Mouse (Mus musculus) neural tube, embryonic 12.5 days (tissue): ENCODE measurements at regions not wholly inside any gene's neighbourhood (a gene's known extent, or its start where the extent isn't known, plus 50 kb on each side); places are given as distances from the start of the nearest gene placed in this dataset.

Experiments
- ATAC-seq: fragments of 200-750 bp; cut with Nextera tagmentation; 2 replicates; pipeline ENCODE4 v1.8.0; 2017; ENCODE audit warnings: low read depth, mild to moderate bottlenecking, moderate TSS enrichment, moderate library complexity; ENCODE audit not compliant: low FRiP score
- H3K27ac ChIP-seq: fragments of 300-500 bp; sonication (generic); 2 replicates; pipeline ENCODE4 v1.5.1; 2016
- H3K27me3 ChIP-seq: fragments of 300-500 bp; sonication (generic); replicated peaks from 2 replicates; pipeline ENCODE4 v1.6.1; 2016; ENCODE audit warnings: mild to moderate bottlenecking
- H3K36me3 ChIP-seq: fragments of 300-500 bp; sonication (generic); 2 replicates; pipeline ENCODE4 v1.6.1; 2016; ENCODE audit warnings: mild to moderate bottlenecking
- H3K4me1 ChIP-seq: fragments of 300-500 bp; sonication (generic); 2 replicates; pipeline ENCODE4 v1.6.1; 2016
- H3K4me2 ChIP-seq: fragments of 300-500 bp; sonication (generic); replicated peaks from 2 replicates; pipeline ENCODE4 v1.6.1; 2016; ENCODE audit warnings: mild to moderate bottlenecking
- H3K4me3 ChIP-seq: fragments of 300-500 bp; sonication (generic); 2 replicates; pipeline ENCODE4 v1.5.1; 2016
- H3K9ac ChIP-seq: fragments of 300-500 bp; sonication (generic); 2 replicates; pipeline ENCODE4 v1.6.1; 2016; ENCODE audit warnings: mild to moderate bottlenecking
- H3K9me3 ChIP-seq: fragments of 300-500 bp; sonication (generic); 2 replicates; pipeline ENCODE4 v1.6.1; 2016; ENCODE audit warnings: mild to moderate bottlenecking
- WGBS: fragments of 180-500 bp; shearing (Covaris S2); methylation state at CpG from one replicate; pipeline ENCODE4 v1.1.7; 2016; 5-methylcytosine and 5-hydroxymethylcytosine counted together

DNA sequence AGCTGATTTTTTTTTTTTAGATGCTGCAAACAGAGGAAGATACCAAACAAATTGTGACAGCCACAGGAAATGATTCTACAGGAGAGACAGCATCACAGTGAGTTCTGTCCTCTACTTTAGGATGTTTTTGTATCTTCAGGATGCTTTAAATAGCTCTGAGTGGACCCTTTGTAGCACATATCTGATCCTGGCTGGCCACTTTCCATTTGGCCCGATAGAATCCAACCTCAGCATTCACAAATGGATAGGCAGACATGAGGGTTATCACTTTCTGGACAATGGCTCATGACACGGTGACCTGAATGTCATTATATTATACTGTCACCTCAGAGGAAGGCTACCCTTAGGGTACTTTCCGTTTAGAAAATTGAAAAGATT is 379.3 kb downstream of the Gm10295 start:
- no peak overlapping the region for H3K27ac ChIP-seq
- ATAC-seq, result no peak

GRCm38 (mm10) chr7:70971323-70972022 is 379.8 kb downstream of the Gm10295 start:
- Histone ChIP-seq H3K4me1 (peaks cover 13% of the 10 kb centered on the region; the same call in 1 of the 2 replicates), H3K27ac (no peak overlapping the region), H3K4me2 (no peak overlapping the region), H3K27me3 (no peaks in the 10 kb centered on the region), H3K4me3 (no peak overlapping the region), H3K9me3 (no peaks in the 10 kb centered on the region), H3K36me3 (no peaks in the 10 kb centered on the region), H3K9ac (no peak overlapping the region)
- WGBS, result 6% methylated on average over 6 of the region's 6 CpGs
- ATAC-seq, result peak; percentile 41; the same call in 1 of the 2 replicates

More for the DNA sequence above, 379.3 kb downstream of the Gm10295 start:
- no peaks in the 10 kb centered on the region for H3K27me3 ChIP-seq
- H3K36me3 ChIP-seq, result no peaks in the 10 kb centered on the region
- no peak overlapping the region for H3K4me2 ChIP-seq
- H3K4me3 ChIP-seq, result no peak overlapping the region
- H3K9ac ChIP-seq, result no peak overlapping the region
- H3K9me3 ChIP-seq, result no peaks in the 10 kb centered on the region
- peaks cover 13% of the 10 kb centered on the region; the same call in 1 of the 2 replicates for H3K4me1 ChIP-seq
- 31% methylated on average over 3 of the region's 3 CpGs for WGBS

DNA sequence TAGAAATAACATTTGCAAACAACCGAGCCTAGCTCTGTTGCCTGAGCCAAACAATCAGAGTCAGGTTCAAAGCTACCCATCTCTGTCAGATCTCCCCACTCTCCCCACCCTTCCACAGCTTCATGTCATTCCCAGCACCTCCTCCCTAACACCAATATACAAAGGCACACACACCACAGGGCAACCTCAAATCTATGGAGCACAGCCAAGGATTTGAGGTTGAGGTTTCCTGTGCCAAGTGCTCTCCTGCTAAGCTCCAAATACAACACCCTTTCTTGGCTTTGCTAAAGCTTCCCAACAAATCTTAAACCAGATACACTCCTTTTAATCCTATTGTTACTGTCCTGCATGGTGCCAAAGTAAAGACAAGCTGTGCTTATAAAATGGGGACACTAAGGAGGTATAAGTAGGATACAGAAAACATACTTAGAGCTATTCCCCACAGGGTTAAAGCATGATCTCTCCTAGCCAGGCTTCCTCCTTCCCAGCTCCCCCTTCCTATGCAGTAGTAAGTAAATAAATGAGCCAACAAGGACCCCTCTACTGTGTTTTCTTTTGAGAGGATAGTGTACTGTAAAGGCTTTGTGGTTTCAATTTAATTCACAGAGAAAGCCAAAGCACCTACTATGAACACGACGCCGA is 398.8 kb downstream of the Gm10295 start:
- Histone ChIP-seq H3K9ac (no peak overlapping the region), H3K4me3 (no peak overlapping the region), H3K27ac (no peak overlapping the region), H3K9me3 (no peaks in the 10 kb centered on the region), H3K27me3 (no peaks in the 10 kb centered on the region), H3K4me1 (no peaks in the 10 kb centered on the region), H3K36me3 (no peaks in the 10 kb centered on the region), H3K4me2 (no peak overlapping the region)
- no peak for ATAC-seq
- 81% methylated on average over 4 of the region's 4 CpGs for WGBS

GRCm38 (mm10) chr7:70948281-70948680 is 403.0 kb downstream of the Gm10295 start:
- Histone ChIP-seq H3K9me3 (no peaks in the 10 kb centered on the region), H3K4me2 (no peak overlapping the region), H3K36me3 (no peaks in the 10 kb centered on the region), H3K27me3 (no peaks in the 10 kb centered on the region), H3K27ac (no peak overlapping the region), H3K4me3 (no peak overlapping the region), H3K4me1 (no peaks in the 10 kb centered on the region), H3K9ac (no peak overlapping the region)
- no peak for ATAC-seq
- 69% methylated on average over 5 of the region's 5 CpGs for WGBS

DNA sequence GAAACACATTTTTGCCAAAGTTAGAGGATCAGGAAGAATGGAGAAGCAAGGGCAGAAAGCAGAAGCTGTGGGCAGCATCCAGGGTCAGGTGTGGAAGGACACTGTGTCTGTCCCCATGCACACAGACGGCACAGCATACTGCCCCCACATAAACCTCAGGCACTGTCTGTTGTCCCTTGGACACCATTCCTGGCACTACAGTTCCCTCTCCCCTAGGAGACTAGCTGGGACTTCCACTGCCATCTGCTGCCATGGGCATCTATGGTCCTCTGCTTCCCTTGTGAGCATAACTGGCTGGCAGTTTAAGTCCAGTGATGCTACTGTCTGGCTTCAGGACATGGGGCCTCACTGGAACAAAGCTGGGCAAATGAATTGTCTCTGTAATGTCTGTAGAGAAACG is 405.0 kb downstream of the Gm10295 start:
- Histone ChIP-seq H3K4me1 (no peaks in the 10 kb centered on the region), H3K4me3 (no peak overlapping the region), H3K9ac (no peak overlapping the region), H3K36me3 (no peaks in the 10 kb centered on the region), H3K9me3 (no peaks in the 10 kb centered on the region), H3K4me2 (no peak overlapping the region), H3K27me3 (no peaks in the 10 kb centered on the region), H3K27ac (no peak overlapping the region)
- no peak for ATAC-seq
- 76% methylated on average over 2 of the region's 2 CpGs for WGBS

DNA sequence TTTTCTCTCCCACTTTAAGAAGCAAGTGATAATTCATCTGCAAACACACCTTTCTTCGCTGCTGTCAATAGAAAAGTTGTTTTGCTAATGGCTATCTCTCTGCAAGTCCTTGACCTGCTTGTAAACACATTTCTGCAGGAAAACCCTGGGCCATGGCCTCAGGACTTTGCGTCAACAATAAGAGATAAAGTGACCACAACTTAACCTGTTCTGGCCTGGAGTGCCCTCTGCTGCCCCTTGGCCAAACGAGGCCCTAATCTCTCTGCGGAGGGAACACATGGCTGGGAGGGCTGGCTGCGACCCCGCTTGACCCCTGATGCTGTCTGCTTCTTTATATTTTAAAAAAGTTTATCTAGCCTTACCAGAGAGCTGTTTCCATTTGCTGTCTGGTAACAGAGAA is 420.4 kb downstream of the Gm10295 start:
- 19% methylated on average over 6 of the region's 6 CpGs for WGBS
- H3K4me3 ChIP-seq, result no peak overlapping the region
- no peaks in the 10 kb centered on the region for H3K27me3 ChIP-seq
- no peak overlapping the region for H3K27ac ChIP-seq
- no peak overlapping the region for H3K4me2 ChIP-seq
- H3K36me3 ChIP-seq, result no peaks in the 10 kb centered on the region
- H3K4me1 ChIP-seq, result 0 out of 2 replicates have a peak, but pooled peaks cover 6% of the 10 kb centered on the region
- H3K9me3 ChIP-seq, result no peaks in the 10 kb centered on the region
- ATAC-seq, result no peak
- H3K9ac ChIP-seq, result no peak overlapping the region

- Histone ChIP-seq H3K9ac (no peak overlapping the region), H3K9me3 (no peaks in the 10 kb centered on the region), H3K27ac (no peak overlapping the region), H3K4me3 (no peak overlapping the region), H3K27me3 (no peaks in the 10 kb centered on the region), H3K36me3 (no peaks in the 10 kb centered on the region), H3K4me1 (0 out of 2 replicates have a peak, but pooled peaks cover 6% of the 10 kb centered on the region), H3K4me2 (peak overlapping the region; percentile 45)
- ATAC-seq, result peak; percentile 82
- 21% methylated on average over 11 of the region's 11 CpGs for WGBS
Measured at GRCm38 (mm10) chr7:70929935-70930334, 421.4 kb downstream of the Gm10295 start.

GRCm38 (mm10) chr7:70928001-70928400 is 423.3 kb downstream of the Gm10295 start:
- WGBS, result 59% methylated on average over 3 of the region's 3 CpGs
- Histone ChIP-seq H3K4me1 (0 out of 2 replicates have a peak, but pooled peaks cover 6% of the 10 kb centered on the region), H3K4me2 (no peak overlapping the region), H3K9me3 (no peaks in the 10 kb centered on the region), H3K4me3 (no peak overlapping the region), H3K27me3 (no peaks in the 10 kb centered on the region), H3K9ac (no peak overlapping the region), H3K36me3 (no peaks in the 10 kb centered on the region), H3K27ac (no peak overlapping the region)
- no peak for ATAC-seq

GRCm38 (mm10) chr7:70917016-70917415 is 434.3 kb downstream of the Gm10295 start:
- no peak for ATAC-seq
- Histone ChIP-seq H3K27ac (no peak overlapping the region), H3K4me3 (no peak overlapping the region), H3K4me2 (no peak overlapping the region), H3K9me3 (no peaks in the 10 kb centered on the region), H3K9ac (no peak overlapping the region), H3K27me3 (no peaks in the 10 kb centered on the region), H3K4me1 (no peaks in the 10 kb centered on the region), H3K36me3 (no peaks in the 10 kb centered on the region)
- WGBS, result 30% methylated on average over 4 of the region's 4 CpGs

DNA sequence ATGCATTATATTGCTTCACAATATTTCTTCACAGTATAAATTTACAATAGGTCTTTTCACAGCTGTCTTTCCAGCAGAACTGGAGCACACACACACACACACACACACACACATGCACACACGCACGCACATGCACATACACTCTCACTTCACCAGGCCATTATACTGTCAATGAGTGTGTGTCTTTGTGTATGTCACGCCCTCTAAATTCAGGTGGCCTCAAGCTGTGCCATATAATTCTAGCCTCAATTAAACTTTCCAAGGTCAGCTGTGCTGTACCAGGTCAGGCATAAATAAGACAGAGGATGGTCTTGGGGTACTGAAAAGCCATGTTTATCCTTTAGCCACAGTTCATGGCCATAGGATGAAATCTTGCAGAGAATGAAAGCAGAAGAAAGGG is 442.4 kb downstream of the Gm10295 start:
- Histone ChIP-seq H3K4me3 (no peak overlapping the region), H3K4me1 (peaks cover 4% of the 10 kb centered on the region), H3K9me3 (no peaks in the 10 kb centered on the region), H3K27me3 (no peaks in the 10 kb centered on the region), H3K36me3 (no peaks in the 10 kb centered on the region), H3K4me2 (no peak overlapping the region), H3K9ac (no peak overlapping the region), H3K27ac (no peak overlapping the region)
- ATAC-seq, result peak; percentile 61; the same call in 1 of the 2 replicates
- 23% methylated on average over 3 of the region's 3 CpGs for WGBS

DNA sequence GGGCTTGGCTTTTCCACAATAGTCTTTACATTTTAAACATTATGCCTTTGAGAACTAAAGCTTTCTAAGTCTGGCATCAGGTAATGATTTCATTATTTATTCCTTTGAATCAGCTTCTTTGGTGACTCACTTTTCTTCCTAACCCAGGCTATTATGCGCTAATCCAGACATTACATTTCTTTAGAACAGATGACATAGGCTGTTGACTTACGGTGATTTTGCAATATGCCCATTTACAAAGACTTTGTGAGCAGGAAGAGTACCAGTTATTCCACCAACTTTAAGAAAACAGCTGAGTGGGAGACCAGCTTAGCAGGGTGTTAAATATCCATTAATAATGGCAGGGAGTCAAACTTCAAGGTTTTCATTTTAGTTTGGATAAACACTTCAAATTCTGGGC is 459.6 kb downstream of the Gm10295 start:
- Histone ChIP-seq H3K27ac (no peak overlapping the region), H3K36me3 (no peaks in the 10 kb centered on the region), H3K4me1 (no peaks in the 10 kb centered on the region), H3K9ac (no peak overlapping the region), H3K9me3 (no peaks in the 10 kb centered on the region), H3K27me3 (no peaks in the 10 kb centered on the region), H3K4me2 (no peak overlapping the region), H3K4me3 (no peak overlapping the region)
- no peak for ATAC-seq
- 91% methylated on average over 2 of the region's 2 CpGs for WGBS

- H3K9ac ChIP-seq, result no peak overlapping the region
- no peaks in the 10 kb centered on the region for H3K27me3 ChIP-seq
- H3K4me2 ChIP-seq, result no peak overlapping the region
- no peak overlapping the region for H3K4me3 ChIP-seq
- no peaks in the 10 kb centered on the region; the same call in 1 of the 2 replicates for H3K9me3 ChIP-seq
- ATAC-seq, result no peak
- H3K4me1 ChIP-seq, result no peaks in the 10 kb centered on the region
- WGBS, result 70% methylated on average over 2 of the region's 2 CpGs
- H3K27ac ChIP-seq, result no peak overlapping the region
- no peaks in the 10 kb centered on the region for H3K36me3 ChIP-seq
Measured at GRCm38 (mm10) chr7:70880496-70880895, 470.8 kb downstream of the Gm10295 start.

GRCm38 (mm10) chr7:70874393-70874792 is 476.9 kb downstream of the Gm10295 start:
- WGBS, result 88% methylated on average over 2 of the region's 2 CpGs
- no peaks in the 10 kb centered on the region for H3K4me1 ChIP-seq
- H3K9me3 ChIP-seq, result no peaks in the 10 kb centered on the region
- no peaks in the 10 kb centered on the region for H3K27me3 ChIP-seq
- H3K36me3 ChIP-seq, result no peaks in the 10 kb centered on the region
- no peak overlapping the region for H3K4me3 ChIP-seq
- ATAC-seq, result no peak
- H3K27ac ChIP-seq, result no peak overlapping the region
- no peak overlapping the region for H3K4me2 ChIP-seq
- no peak overlapping the region for H3K9ac ChIP-seq
